Mouse (Mus musculus): ENCODE data around the gene Disc1. TPM values are rescaled to one million over a fixed set of nuclear protein-coding genes. Genes with fewer than 3 reads are reported as not detected.

Disc1 gene
- polyA plus RNA-seq, 2 experiments = 2.2 to 3.2 TPM

GRCm38 (mm10) chr8:125157641-125158005 is 103.6 kb downstream of the Disc1 start:
- ATAC-seq (ENCODE audit: low FRiP score, low read depth) (no peak), DNase-seq (ENCODE audit: low spot score) (no peak)
- WGBS = 56% methylated on average over 5 of the region's 5 CpGs
- H3K27ac ChIP-seq (replicated peaks; ENCODE audit: low read depth, low read length) = no peak overlapping the region
- no peak overlapping the region for H3K4me3 ChIP-seq (replicated peaks; ENCODE audit: low read length)
- no peak for TF ChIP-seq POLR2A (IDR thresholded peaks at IDR 0.05; ENCODE audit: borderline replicate concordance, extremely low read depth, insufficient read depth, insufficient read length)
- H3K4me1 ChIP-seq (ENCODE audit: control insufficient read depth, insufficient read depth, low read length) = peaks cover 4% of the 10 kb centered on the region; the same call in 1 of the 2 replicates
- no peaks in the 10 kb centered on the region for H3K9me3 ChIP-seq (ENCODE audit: control insufficient read depth, low read length)
- H3K9ac ChIP-seq (ENCODE audit: low read depth, low read length, severe bottlenecking) = no peak overlapping the region
- peaks cover 36% of the 10 kb centered on the region for H3K27me3 ChIP-seq (ENCODE audit: control insufficient read depth, insufficient read depth, low read length)
- H3K36me3 ChIP-seq (ENCODE audit: control insufficient read depth, insufficient read depth, low read length) = no peaks in the 10 kb centered on the region
- no peak overlapping the region for H3K4me2 ChIP-seq (replicated peaks; ENCODE audit: low read depth, low read length, severe bottlenecking)

- Histone ChIP-seq H3K27ac (replicated peaks; ENCODE audit: low read depth, low read length) (no peak overlapping the region), H3K9ac (ENCODE audit: low read depth, low read length, severe bottlenecking) (no peak overlapping the region), H3K4me2 (replicated peaks; ENCODE audit: low read depth, low read length, severe bottlenecking) (no peak overlapping the region), H3K9me3 (ENCODE audit: control insufficient read depth, low read length) (no peaks in the 10 kb centered on the region), H3K4me3 (replicated peaks; ENCODE audit: low read length) (no peak overlapping the region), H3K36me3 (ENCODE audit: control insufficient read depth, insufficient read depth, low read length) (no peaks in the 10 kb centered on the region), H3K27me3 (ENCODE audit: control insufficient read depth, insufficient read depth, low read length) (peaks cover 30% of the 10 kb centered on the region), H3K4me1 (ENCODE audit: control insufficient read depth, insufficient read depth, low read length) (peaks cover 4% of the 10 kb centered on the region; the same call in 1 of the 2 replicates)
- no peak for DNase-seq (ENCODE audit: low spot score)
- no peak for TF ChIP-seq POLR2A (IDR thresholded peaks at IDR 0.05; ENCODE audit: borderline replicate concordance, extremely low read depth, insufficient read depth, insufficient read length)
- WGBS = 71% methylated on average over 12 of the region's 12 CpGs
- no peak for ATAC-seq (ENCODE audit: low FRiP score, low read depth)
Observed at GRCm38 (mm10) chr8:125159387-125159786, 105.4 kb downstream of the Disc1 start.

DNA sequence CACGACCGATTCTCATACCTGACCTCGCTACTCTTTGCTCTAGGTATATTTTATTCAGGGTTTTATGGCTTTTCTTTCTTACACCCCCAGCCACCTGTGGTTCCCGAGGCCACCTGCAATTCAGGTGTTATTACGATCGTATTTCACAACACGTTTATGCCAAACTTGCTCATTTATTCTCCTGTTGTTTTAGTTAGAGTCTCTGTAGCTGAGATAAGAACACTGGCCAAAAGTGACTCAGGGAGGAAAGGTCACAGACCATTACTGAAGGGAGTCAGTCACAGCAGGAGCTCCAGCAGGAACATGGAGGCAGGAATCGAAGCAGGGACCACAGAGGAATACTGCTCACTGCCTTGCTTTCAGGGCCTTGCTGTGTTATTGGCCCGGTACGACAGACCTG is 109.5 kb downstream of the Disc1 start:
- no peaks in the 10 kb centered on the region for H3K36me3 ChIP-seq (ENCODE audit: control insufficient read depth, insufficient read depth, low read length)
- no peaks in the 10 kb centered on the region for H3K9me3 ChIP-seq (ENCODE audit: control insufficient read depth, low read length)
- 44% methylated on average over 10 of the region's 10 CpGs for WGBS
- ATAC-seq (ENCODE audit: low FRiP score, low read depth) (no peak), DNase-seq (ENCODE audit: low spot score) (no peak)
- H3K9ac ChIP-seq (ENCODE audit: low read depth, low read length, severe bottlenecking) = no peak overlapping the region
- TF ChIP-seq POLR2A (IDR thresholded peaks at IDR 0.05; ENCODE audit: borderline replicate concordance, extremely low read depth, insufficient read depth, insufficient read length) = no peak
- peaks cover 17% of the 10 kb centered on the region; the same call in 1 of the 2 replicates for H3K27me3 ChIP-seq (ENCODE audit: control insufficient read depth, insufficient read depth, low read length)
- H3K4me2 ChIP-seq (replicated peaks; ENCODE audit: low read depth, low read length, severe bottlenecking) = no peak overlapping the region
- no peak overlapping the region for H3K4me3 ChIP-seq (replicated peaks; ENCODE audit: low read length)
- H3K4me1 ChIP-seq (ENCODE audit: control insufficient read depth, insufficient read depth, low read length) = no peaks in the 10 kb centered on the region
- H3K27ac ChIP-seq (replicated peaks; ENCODE audit: low read depth, low read length) = no peak overlapping the region

- no peak overlapping the region for H3K9ac ChIP-seq (ENCODE audit: low read depth, low read length, severe bottlenecking)
- H3K4me3 ChIP-seq (replicated peaks; ENCODE audit: low read length) = no peak overlapping the region
- H3K36me3 ChIP-seq (ENCODE audit: control insufficient read depth, insufficient read depth, low read length) = no peaks in the 10 kb centered on the region
- no peak overlapping the region for H3K4me2 ChIP-seq (replicated peaks; ENCODE audit: low read depth, low read length, severe bottlenecking)
- H3K9me3 ChIP-seq (ENCODE audit: control insufficient read depth, low read length) = no peaks in the 10 kb centered on the region
- ATAC-seq (ENCODE audit: low FRiP score, low read depth) (no peak), DNase-seq (ENCODE audit: low spot score) (no peak)
- WGBS = 76% methylated on average over 6 of the region's 6 CpGs
- no peak for TF ChIP-seq POLR2A (IDR thresholded peaks at IDR 0.05; ENCODE audit: borderline replicate concordance, extremely low read depth, insufficient read depth, insufficient read length)
- peaks cover 15% of the 10 kb centered on the region; the same call in 1 of the 2 replicates for H3K27me3 ChIP-seq (ENCODE audit: control insufficient read depth, insufficient read depth, low read length)
- no peaks in the 10 kb centered on the region for H3K4me1 ChIP-seq (ENCODE audit: control insufficient read depth, insufficient read depth, low read length)
- no peak overlapping the region for H3K27ac ChIP-seq (replicated peaks; ENCODE audit: low read depth, low read length)
Observed at GRCm38 (mm10) chr8:125163906-125164305, 109.9 kb downstream of the Disc1 start.

DNA sequence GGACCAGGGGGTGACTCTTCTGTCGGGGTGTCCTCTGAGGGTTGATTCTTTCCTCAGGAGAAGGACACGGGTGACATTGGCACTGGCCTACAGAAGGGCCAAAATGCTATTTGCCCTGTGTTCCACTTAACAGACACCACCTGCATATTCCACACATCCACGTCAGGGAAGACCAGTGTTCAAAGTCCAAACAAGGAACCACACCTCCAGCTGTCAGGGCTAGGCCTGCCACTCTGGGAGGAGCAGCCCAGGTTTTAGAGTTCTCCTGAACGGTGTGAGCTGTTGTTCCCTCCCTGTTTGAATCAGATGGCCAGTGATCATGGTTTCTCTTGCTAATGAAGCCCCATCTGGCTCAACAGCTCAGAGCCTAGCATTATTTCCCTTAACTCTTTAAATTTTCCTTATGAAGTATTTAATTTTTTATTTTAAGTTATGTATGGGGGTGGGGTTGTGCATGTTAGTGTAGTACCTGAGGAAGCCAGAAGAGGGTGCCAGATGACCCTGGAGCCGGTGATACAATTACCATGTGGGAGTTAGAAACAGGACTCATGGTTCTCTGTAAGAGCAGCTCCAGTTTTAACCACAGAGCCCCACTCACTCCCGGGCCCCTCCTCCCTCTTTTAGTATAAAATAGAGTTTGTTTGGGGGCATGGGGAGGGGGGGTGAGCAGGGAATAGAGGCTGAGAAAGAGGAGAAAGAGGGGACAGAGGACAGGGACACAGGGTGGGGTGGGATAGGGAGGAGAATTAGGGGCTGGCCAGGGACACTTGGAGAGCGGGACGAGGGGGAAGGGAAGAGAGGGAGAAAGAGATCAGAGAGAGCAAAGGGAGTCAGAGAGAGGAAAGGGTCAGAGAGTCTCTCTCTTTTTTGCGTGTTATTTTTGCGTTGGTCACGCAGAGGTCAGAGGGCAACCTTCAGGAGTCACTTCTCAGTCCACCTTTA is 111.8 kb downstream of the Disc1 start:
- TF ChIP-seq POLR2A (IDR thresholded peaks at IDR 0.05; ENCODE audit: borderline replicate concordance, extremely low read depth, insufficient read depth, insufficient read length) = no peak
- DNase-seq (ENCODE audit: low spot score) = no peak
- 68% methylated on average over 11 of the region's 11 CpGs for WGBS

More for the DNA sequence above, 111.8 kb downstream of the Disc1 start:
- Histone ChIP-seq H3K4me1 (ENCODE audit: control insufficient read depth, insufficient read depth, low read length) (no peaks in the 10 kb centered on the region), H3K4me3 (replicated peaks; ENCODE audit: low read length) (no peak overlapping the region), H3K27ac (replicated peaks; ENCODE audit: low read depth, low read length) (no peak overlapping the region), H3K27me3 (ENCODE audit: control insufficient read depth, insufficient read depth, low read length) (peaks cover 2% of the 10 kb centered on the region; the same call in 1 of the 2 replicates), H3K9me3 (ENCODE audit: control insufficient read depth, low read length) (no peaks in the 10 kb centered on the region), H3K9ac (ENCODE audit: low read depth, low read length, severe bottlenecking) (no peak overlapping the region), H3K4me2 (replicated peaks; ENCODE audit: low read depth, low read length, severe bottlenecking) (no peak overlapping the region), H3K36me3 (ENCODE audit: control insufficient read depth, insufficient read depth, low read length) (no peaks in the 10 kb centered on the region)
- ATAC-seq (ENCODE audit: low FRiP score, low read depth) = no peak
